Mouse (Mus musculus) myocyte (in vitro differentiated cells): ENCODE data around the gene Slc25a53. TPM values are rescaled to one million over a fixed set of nuclear protein-coding genes. Genes with fewer than 3 reads are reported as not detected.
"Not testable (repeated sequence)": the region's sequence is repeated elsewhere in the genome, so short reads cannot be mapped to it uniquely, and the experiment has no call there.

ENCODE experiments used
- H3K27me3 ChIP-seq: one replicate; pipeline ENCODE4 v1.6.1; 2011; ENCODE audit not compliant: control insufficient read depth, insufficient read depth, insufficient read length
- H3K36me3 ChIP-seq: one replicate; pipeline ENCODE4 v1.6.1; 2011; ENCODE audit not compliant: control insufficient read depth, insufficient read depth
- H3K4me2 ChIP-seq: one replicate; pipeline ENCODE4 v1.6.1; 2011; ENCODE audit warnings: low read depth, control low read depth
- H3K4me3 ChIP-seq: one replicate; pipeline ENCODE4 v1.5.1; 2011; ENCODE audit warnings: mild to moderate bottlenecking, control low read depth, moderate library complexity
- H3K79me2 ChIP-seq: one replicate; pipeline ENCODE4 v1.6.1; 2011; ENCODE audit not compliant: control insufficient read depth, insufficient read depth
- H3ac ChIP-seq: one replicate; pipeline ENCODE4 v1.6.1; 2011; ENCODE audit not compliant: control insufficient read depth, insufficient read length
- CEBPB ChIP-seq: IDR thresholded peaks from 2 replicates; pipeline ENCODE4 v1.6.1; 2011; ENCODE audit warnings: mild to moderate bottlenecking, moderate library complexity; ENCODE audit not compliant: poor library complexity, insufficient read depth, severe bottlenecking
- E2F4 ChIP-seq: IDR thresholded peaks from one replicate; pipeline ENCODE4 v1.6.1; 2011; ENCODE audit warnings: mild to moderate bottlenecking, control low read depth, moderate library complexity; ENCODE audit not compliant: insufficient read depth
- MAX ChIP-seq: IDR thresholded peaks from one replicate; pipeline ENCODE4 v1.6.1; 2011; ENCODE audit warnings: low read depth, mild to moderate bottlenecking, control low read depth
- MYOD1 ChIP-seq, 3 experiments: IDR thresholded peaks; one replicate each; pipeline ENCODE4 v1.6.1; 2011; ENCODE audit warnings: control low read depth in 2 of 3, low read depth in 2 of 3, mild to moderate bottlenecking in 2 of 3, moderate library complexity in 1 of 3; ENCODE audit not compliant: insufficient read length in 2 of 3, control insufficient read depth in 1 of 3
- MYOG ChIP-seq, 3 experiments: IDR thresholded peaks; one replicate each; pipeline ENCODE4 v1.6.1; 2011; ENCODE audit warnings: control low read depth in 2 of 3, low read depth in 2 of 3, mild to moderate bottlenecking in 2 of 3; ENCODE audit not compliant: insufficient read length in 2 of 3, control insufficient read depth in 1 of 3, insufficient read depth in 1 of 3
- POLR2A ChIP-seq: IDR thresholded peaks from one replicate; pipeline ENCODE4 v1.6.1; 2011; ENCODE audit warnings: low read depth, mild to moderate bottlenecking, control low read depth, moderate library complexity; ENCODE audit not compliant: insufficient read length
- POLR2AphosphoS2 ChIP-seq: IDR thresholded peaks from one replicate; pipeline ENCODE4 v1.6.1; 2011; ENCODE audit warnings: low read depth, control low read depth; ENCODE audit not compliant: insufficient read length
- REST ChIP-seq: IDR thresholded peaks from one replicate; pipeline ENCODE4 v1.6.1; 2011; ENCODE audit warnings: mild to moderate bottlenecking, control low read depth, moderate library complexity; ENCODE audit not compliant: insufficient read depth, insufficient read length
- SRF ChIP-seq: IDR thresholded peaks from one replicate; pipeline ENCODE4 v1.6.1; 2011; ENCODE audit warnings: low read depth; ENCODE audit not compliant: control insufficient read depth, insufficient read length
- TCF12 ChIP-seq: IDR thresholded peaks from one replicate; pipeline ENCODE4 v1.6.1; 2011; ENCODE audit warnings: mild to moderate bottlenecking, control low read depth; ENCODE audit not compliant: poor library complexity, insufficient read depth, severe bottlenecking
- TCF3 ChIP-seq: IDR thresholded peaks from one replicate; pipeline ENCODE4 v1.6.1; 2011; ENCODE audit warnings: low read depth, control low read depth; ENCODE audit not compliant: insufficient read length
- USF1 ChIP-seq: IDR thresholded peaks from one replicate; pipeline ENCODE4 v1.6.1; 2011; ENCODE audit warnings: low read depth, mild to moderate bottlenecking, control low read depth, moderate library complexity
- polyA plus RNA-seq: library from polyadenylated mRNA; unstranded; fragments of >200 nt; fragmentation: generic; extraction: Trizol; gene quantifications from one replicate; pipeline ENCODE4 v1.2.1, GENCODE M21; 2012; ENCODE audit warnings: missing spikeins

Slc25a53 gene
- polyA plus RNA-seq, 1 experiment, result 1.1 TPM

DNA sequence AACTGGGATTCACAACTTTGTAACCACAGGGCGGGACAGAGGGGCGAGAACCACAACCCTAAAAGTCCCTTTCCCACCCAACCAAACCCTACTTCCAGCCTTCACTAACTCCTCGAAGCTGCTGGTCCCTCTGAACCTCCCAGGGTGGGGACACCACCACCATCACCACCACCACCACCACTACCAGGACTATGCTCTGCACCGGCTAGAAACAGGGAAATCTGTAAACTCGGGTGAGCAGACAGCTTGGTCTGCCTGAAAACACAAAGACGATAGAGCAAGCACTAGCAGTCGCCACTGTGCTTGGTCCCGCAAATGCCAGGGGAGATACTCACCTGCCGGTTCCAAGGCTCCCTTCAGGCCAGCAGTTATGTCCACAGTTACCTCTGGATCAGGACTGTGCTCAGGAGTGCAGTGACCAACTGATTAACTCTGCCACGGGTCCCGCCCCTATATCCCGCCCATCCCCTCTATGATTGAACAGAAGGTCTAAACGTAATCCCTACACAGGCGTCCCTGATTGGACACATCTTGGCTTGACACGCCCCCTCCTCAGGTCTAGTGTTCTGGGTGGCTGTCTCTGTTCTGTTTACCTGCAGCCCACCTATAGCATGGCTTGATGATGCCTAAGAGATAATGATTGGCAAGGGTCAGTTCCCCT is 61.5 kb downstream of the Slc25a53 start, which contains the start of the genes Tmsb15l and Tmsb15b1:
Gene Tmsb15l (minus strand): TSS at position 446 of the 661 bp plus-strand sequence.
Gene Tmsb15b1 (minus strand): TSS at position 451 of the 661 bp plus-strand sequence.
- Histone ChIP-seq H3K79me2 (no peaks in the 10 kb centered on the region), H3K4me3 (no peak within 1 kb of the TSS), H3K4me2 (no peak within 1 kb of the TSS), H3ac (no peak within 1 kb of the TSS), H3K36me3 (no peaks in the 10 kb centered on the region), H3K27me3 (no peaks in the 10 kb centered on the region)
- TF ChIP-seq POLR2AphosphoS2 (no peak), SRF (no peak), TCF12 (no peak)

GRCm38 (mm10) chrX:136975397-136975796 is 62.7 kb downstream of the Slc25a53 start, which contains the start of gene Tmsb15b2:
Gene Tmsb15b2, minus strand, starts transcription at chrX:136975497.
- not testable (repeated sequence) for H3K4me2 ChIP-seq, H3K79me2 ChIP-seq, H3ac ChIP-seq, H3K4me3 ChIP-seq, H3K27me3 ChIP-seq, H3K36me3 ChIP-seq

- no peaks in the 10 kb centered on the region for H3K36me3 ChIP-seq
- no peaks in the 10 kb centered on the region for H3K79me2 ChIP-seq
- TF ChIP-seq MYOD1 (IDR thresholded peaks at IDR 0.05; ENCODE audit: control insufficient read depth in 1 of 3, insufficient read length in 2 of 3, low read depth in 2 of 3), result no peak
- no peak for TF ChIP-seq SRF
- no peak for TF ChIP-seq POLR2A
- TF ChIP-seq MAX, result no peak
- TF ChIP-seq TCF12, result no peak
- no peak for TF ChIP-seq MYOG (IDR thresholded peaks at IDR 0.05; ENCODE audit: control insufficient read depth in 1 of 3, insufficient read depth in 1 of 3, insufficient read length in 2 of 3, low read depth in 2 of 3)
- TF ChIP-seq POLR2AphosphoS2, result no peak
- TF ChIP-seq USF1, result no peak
- TF ChIP-seq REST, result no peak
- TF ChIP-seq TCF3, result no peak
- TF ChIP-seq E2F4, result no peak
- H3ac ChIP-seq, result no peak overlapping the region
- no peak overlapping the region for H3K4me3 ChIP-seq
- no peak overlapping the region for H3K4me2 ChIP-seq
- no peaks in the 10 kb centered on the region for H3K27me3 ChIP-seq
Measured at GRCm38 (mm10) chrX:136959688-136960087, 78.4 kb downstream of the Slc25a53 start.

DNA sequence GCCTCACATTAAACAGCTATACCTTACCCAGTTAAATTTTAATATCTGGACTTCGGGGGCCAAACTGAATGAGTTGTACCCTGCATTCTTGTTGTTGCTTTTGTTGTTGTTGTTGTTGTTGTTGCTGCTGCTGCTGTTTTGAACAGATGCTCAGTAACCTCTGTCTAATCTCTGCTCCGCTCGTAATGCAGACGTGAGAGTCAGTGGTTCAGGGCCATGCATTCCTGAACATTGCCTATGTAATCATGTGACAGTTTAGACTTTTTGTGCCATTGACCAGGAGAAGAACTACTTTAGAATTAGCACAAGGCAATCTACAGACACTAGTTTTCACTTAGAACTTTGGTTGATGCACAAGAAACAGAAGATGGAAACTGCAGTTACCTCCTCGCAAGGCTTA is 79.8 kb downstream of the Slc25a53 start:
- H3K4me2 ChIP-seq, H3K79me2 ChIP-seq, H3K36me3 ChIP-seq, H3K4me3 ChIP-seq, H3ac ChIP-seq, H3K27me3 ChIP-seq: not testable (repeated sequence)

DNA sequence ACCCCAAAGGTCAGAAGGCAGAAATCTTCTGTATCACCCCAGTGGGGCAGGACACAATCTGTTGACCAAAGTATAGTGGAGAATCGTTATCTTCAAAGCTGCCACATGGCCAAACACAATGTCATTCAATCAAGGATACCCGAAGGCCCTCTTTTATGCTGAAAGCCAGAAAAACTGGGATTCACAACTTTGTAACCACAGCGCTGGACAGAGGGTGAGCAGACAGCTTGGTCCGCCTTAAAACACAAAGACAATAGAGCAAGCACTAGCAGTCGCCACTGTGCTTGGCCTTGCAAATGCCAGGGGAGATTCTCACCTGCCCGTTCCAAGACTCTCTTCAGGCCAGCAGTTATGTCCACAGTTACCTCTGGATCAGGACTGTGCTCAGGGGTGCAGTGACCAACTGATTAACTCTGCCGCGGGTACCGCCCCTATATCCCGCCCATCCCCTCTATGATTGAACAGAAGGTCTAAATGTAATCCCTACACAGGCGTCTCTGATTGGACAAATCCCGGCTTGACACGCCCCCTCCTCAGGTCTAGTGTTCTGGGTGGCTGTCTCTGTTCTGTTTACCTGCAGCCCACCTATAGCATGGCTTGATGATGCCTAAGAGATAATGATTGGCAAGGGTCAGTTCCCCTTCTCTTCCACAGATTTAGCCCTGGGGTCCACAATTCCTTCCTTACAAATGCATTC is 80.4 kb downstream of the Slc25a53 start:
- not testable (repeated sequence) for H3ac ChIP-seq, H3K4me3 ChIP-seq, H3K36me3 ChIP-seq, H3K27me3 ChIP-seq, H3K79me2 ChIP-seq, H3K4me2 ChIP-seq

- TF ChIP-seq TCF3 (no peak), USF1 (no peak), REST (no peak), POLR2A (no peak), SRF (no peak), CEBPB (no peak), MAX (no peak), E2F4 (no peak), TCF12 (no peak), MYOD1 (IDR thresholded peaks at IDR 0.05; ENCODE audit: control insufficient read depth in 1 of 3, insufficient read length in 2 of 3, low read depth in 2 of 3) (no peak), POLR2AphosphoS2 (no peak), MYOG (IDR thresholded peaks at IDR 0.05; ENCODE audit: control insufficient read depth in 1 of 3, insufficient read depth in 1 of 3, insufficient read length in 2 of 3, low read depth in 2 of 3) (no peak)
Measured at GRCm38 (mm10) chrX:136937985-136938384, 100.1 kb downstream of the Slc25a53 start.

More at GRCm38 (mm10) chrX:136937985-136938384, 100.1 kb downstream of the Slc25a53 start:
- Histone ChIP-seq H3K36me3 (no peaks in the 10 kb centered on the region), H3K4me2 (no peak overlapping the region), H3K79me2 (no peaks in the 10 kb centered on the region), H3K27me3 (no peaks in the 10 kb centered on the region), H3K4me3 (no peak overlapping the region), H3ac (no peak overlapping the region)

Other genes with a start within 250 kb of the Slc25a53 start
- 0.14 TPM for gene Plp1, start 215.6 kb downstream of the Slc25a53 start, polyA plus RNA-seq
- gene Rab9b, start 169.5 kb downstream of the Slc25a53 start, polyA plus RNA-seq, result not detected
- gene H2bfm, start 111.0 kb downstream of the Slc25a53 start, polyA plus RNA-seq, result not detected
- not detected for gene Tmsb15b2, start 62.8 kb downstream of the Slc25a53 start, polyA plus RNA-seq
- gene Tmsb15l, start 61.4 kb downstream of the Slc25a53 start, polyA plus RNA-seq, result not detected
- gene Tmsb15b1, start 61.4 kb downstream of the Slc25a53 start, polyA plus RNA-seq, result not detected
- 0.01 TPM for gene Zcchc18, start 45.1 kb downstream of the Slc25a53 start, polyA plus RNA-seq
- gene Fam199x, start 11.3 kb upstream of the Slc25a53 start, polyA plus RNA-seq, result 0.44 TPM
- not detected for gene Esx1, start 83.8 kb upstream of the Slc25a53 start, polyA plus RNA-seq